Mouse (Mus musculus) kidney, adult 2 months (tissue): Measurements from ENCODE around the gene Rbm20.

Source experiments
- CTCF ChIP-seq: fragments of 200-500 bp; conservative IDR thresholded peaks from 2 replicates; pipeline ENCODE4 v1.5.1; 2011; ENCODE audit warnings: low read depth, mild to moderate bottlenecking, control low read depth, low read length, moderate library complexity, mixed read lengths; ENCODE audit not compliant: insufficient read depth, insufficient read length
- POLR2A ChIP-seq: fragments of 200-500 bp; IDR thresholded peaks from one replicate; pipeline ENCODE4 v1.6.1; 2011; ENCODE audit warnings: low read depth, low read length, control low read depth

- TF ChIP-seq POLR2A = no peak
- TF ChIP-seq CTCF = no peak
Observed at GRCm38 (mm10) chr19:53892061-53892460, 215.0 kb downstream of the Rbm20 start, which contains the start of gene Pdcd4.
